Mouse (Mus musculus): ENCODE measurements around the gene Ogfod3. TPM values are rescaled to one million over a fixed set of nuclear protein-coding genes. Genes with fewer than 3 reads are reported as not detected.

Gene Ogfod3
- polyA plus RNA-seq, 1 experiment, result 5.9 TPM

GRCm38 (mm10) chr11:121134600-121134999 is 69.9 kb downstream of the Ogfod3 start:
- 66% methylated on average over 1 of the region's 1 CpGs for WGBS
- no peaks in the 10 kb centered on the region for H3K27me3 ChIP-seq (ENCODE audit: control insufficient read depth, insufficient read depth, low read length)
- DNase-seq (ENCODE audit: low read depth in 1 of 2, low spot score in 2 of 2), result no peak
- no peaks in the 10 kb centered on the region for H3K4me1 ChIP-seq (ENCODE audit: control insufficient read depth, insufficient read depth, insufficient read length)
- TF ChIP-seq CTCF (IDR thresholded peaks at IDR 0.05; ENCODE audit: extremely low read depth, insufficient read depth, insufficient read length, insufficient replicate concordance) (no peak), POLR2A (IDR thresholded peaks at IDR 0.05; ENCODE audit: low read depth, low read length) (no peak)
- H3K36me3 ChIP-seq (ENCODE audit: control insufficient read depth, insufficient read depth, low read length), result no peaks in the 10 kb centered on the region
- no peak overlapping the region for H3K4me3 ChIP-seq (ENCODE audit: extremely low read depth, insufficient read depth, insufficient read length)
- no peak overlapping the region for H3K27ac ChIP-seq (ENCODE audit: insufficient read depth, low read length)

GRCm38 (mm10) chr11:121129616-121130015 is 74.9 kb downstream of the Ogfod3 start:
- WGBS, result 69% methylated on average over 1 of the region's 1 CpGs

More at GRCm38 (mm10) chr11:121129616-121130015, 74.9 kb downstream of the Ogfod3 start:
- DNase-seq (ENCODE audit: low read depth in 1 of 2, low spot score in 2 of 2), result no peak
- TF ChIP-seq CTCF (IDR thresholded peaks at IDR 0.05; ENCODE audit: extremely low read depth, insufficient read depth, insufficient read length, insufficient replicate concordance) (no peak), POLR2A (IDR thresholded peaks at IDR 0.05; ENCODE audit: low read depth, low read length) (no peak)
- no peaks in the 10 kb centered on the region for H3K27me3 ChIP-seq (ENCODE audit: control insufficient read depth, insufficient read depth, low read length)
- no peak overlapping the region for H3K27ac ChIP-seq (ENCODE audit: insufficient read depth, low read length)
- no peaks in the 10 kb centered on the region for H3K36me3 ChIP-seq (ENCODE audit: control insufficient read depth, insufficient read depth, low read length)
- H3K4me1 ChIP-seq (ENCODE audit: control insufficient read depth, insufficient read depth, insufficient read length), result no peaks in the 10 kb centered on the region
- no peak overlapping the region for H3K4me3 ChIP-seq (ENCODE audit: extremely low read depth, insufficient read depth, insufficient read length)

Other genes starting within 250 kb of the Ogfod3 start
- gene Csnk1d, start 213.4 kb downstream of the Ogfod3 start, polyA plus RNA-seq (2012; rRNA removed), result 48.6 and 49.2 TPM in 2 replicates
- gene Cd7, start 165.3 kb downstream of the Ogfod3 start, polyA plus RNA-seq (2012; rRNA removed), result 63.0 and 79.5 TPM in 2 replicates
- gene Sectm1b, start 141.1 kb downstream of the Ogfod3 start, polyA plus RNA-seq (2012; rRNA removed), result not detected in 2 replicates
- gene Sectm1a, start 123.5 kb downstream of the Ogfod3 start, polyA plus RNA-seq (2012; rRNA removed), result 5.0 and 8.9 TPM in 2 replicates
- not detected in 2 replicates for gene Tex19.2, start 86.0 kb downstream of the Ogfod3 start, polyA plus RNA-seq (2012; rRNA removed)
- gene Tex19.1, start 58.6 kb downstream of the Ogfod3 start, polyA plus RNA-seq (2012; rRNA removed), result not detected in 2 replicates
- gene Uts2r, start 44.4 kb downstream of the Ogfod3 start, polyA plus RNA-seq (2012; rRNA removed), result not detected in 2 replicates
- gene Hexdc, start 278 bp downstream of the Ogfod3 start, polyA plus RNA-seq (2012; rRNA removed), result 11.0 and 14.7 TPM in 2 replicates
- 63.3 and 67.2 TPM in 2 replicates for gene Cybc1, start 24.6 kb upstream of the Ogfod3 start, polyA plus RNA-seq (2012; rRNA removed)
- 36.8 and 42.0 TPM in 2 replicates for gene Narf, start 32.5 kb upstream of the Ogfod3 start, polyA plus RNA-seq (2012; rRNA removed)
- gene Foxk2, start 55.3 kb upstream of the Ogfod3 start, polyA plus RNA-seq (2012; rRNA removed), result 29.8 and 40.3 TPM in 2 replicates
- 21.6 and 23.2 TPM in 2 replicates for gene Wdr45b, start 149.7 kb upstream of the Ogfod3 start, polyA plus RNA-seq (2012; rRNA removed)
- gene Rab40b, start 183.5 kb upstream of the Ogfod3 start, polyA plus RNA-seq (2012; rRNA removed), result 0.67 and 0.83 TPM in 2 replicates
- 6.5 and 7.4 TPM in 2 replicates for gene Fn3krp, start 216.7 kb upstream of the Ogfod3 start, polyA plus RNA-seq (2012; rRNA removed)
- gene Fn3k, start 230.2 kb upstream of the Ogfod3 start, polyA plus RNA-seq (2012; rRNA removed), result 5.9 and 7.4 TPM in 2 replicates
- gene Tbcd, start 247.2 kb upstream of the Ogfod3 start, polyA plus RNA-seq (2012; rRNA removed), result 38.0 and 44.7 TPM in 2 replicates